In the genomic region with DNA sequence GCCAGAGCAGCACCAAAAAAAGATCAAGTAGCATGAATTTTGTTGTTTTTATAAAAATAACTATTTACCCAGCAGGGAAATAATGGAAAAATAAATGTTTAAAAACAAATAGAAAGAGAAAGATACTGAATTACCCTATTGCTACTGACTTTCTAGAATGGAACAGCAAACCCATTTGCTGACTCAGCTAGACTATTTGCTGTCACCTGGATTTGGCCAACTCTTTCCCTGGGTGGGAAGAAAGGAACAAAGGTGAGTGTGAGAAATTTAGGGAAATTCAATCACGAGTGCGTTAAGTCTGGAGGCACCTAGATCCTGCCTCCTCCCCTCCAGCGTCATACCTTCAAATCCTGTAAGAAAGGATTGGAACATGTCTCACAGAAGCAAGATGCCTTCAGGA, we compare ENCODE assay signal across 22 mouse cellular contexts.
"Had no signal": no experiment of that assay in that cellular context is flagged by ENCODE, and none has a peak within 500 bp of the region (broad histone marks: within the 10 kb centered on the region; RNA-seq: fewer than 3 reads in every experiment).

No protein-coding gene starts in this region.

- H3K4me3 ChIP-seq: heart, embryonic 10.5 days; heart, embryonic 12.5 days; hindbrain, embryonic 10.5 days; hindbrain, embryonic 12.5 days; intestine, embryonic 15.5 days; layer of hippocampus, adult 2 months; limb, embryonic 10.5 days; limb, embryonic 12.5 days had no signal

- H3K9me3 ChIP-seq: heart, embryonic 10.5 days; heart, embryonic 12.5 days; hindbrain, embryonic 10.5 days; hindbrain, embryonic 12.5 days; intestine, embryonic 15.5 days; limb, embryonic 10.5 days; limb, embryonic 12.5 days had no signal

- H3K36me3 ChIP-seq: heart, embryonic 10.5 days; heart, embryonic 12.5 days; hindbrain, embryonic 10.5 days; hindbrain, embryonic 12.5 days; intestine, embryonic 15.5 days; limb, embryonic 10.5 days; limb, embryonic 12.5 days had no signal

- H3K4me1 ChIP-seq: hindbrain, embryonic 12.5 days; intestine, embryonic 15.5 days; limb, embryonic 10.5 days had no signal

- H3K9ac ChIP-seq: heart, embryonic 12.5 days; hindbrain, embryonic 12.5 days; hindbrain, embryonic 14.5 days; intestine, embryonic 15.5 days; limb, embryonic 12.5 days had no signal

- DNase-seq: gastrocnemius, postnatal 25 days; heart, adult 18-20 months; heart, postnatal 10 days; heart, postnatal 4 days; kidney, adult 18-20 months; kidney, adult 8-10 months; kidney, postnatal 25 days; layer of hippocampus, postnatal 36 days; liver had no signal

- H3K27me3 ChIP-seq: heart, embryonic 12.5 days had no signal

- H3K27ac ChIP-seq: hindbrain, embryonic 12.5 days; hindbrain, embryonic 14.5 days; intestine, embryonic 15.5 days; layer of hippocampus, adult 2 months; limb, embryonic 10.5 days; limb, embryonic 12.5 days had no signal

- H3K4me2 ChIP-seq: heart, embryonic 12.5 days; hindbrain, embryonic 12.5 days; hindbrain, embryonic 14.5 days; intestine, embryonic 15.5 days; limb, embryonic 12.5 days; liver, embryonic 11.5 days had no signal

- ATAC-seq: hindbrain, embryonic 16.5 days; inflammation-experienced regulatory T-cells, adult 6 months; intestine, embryonic 15.5 days; intestine, postnatal 0 days had no signal
